Mouse (Mus musculus) liver, embryonic 14.5 days (tissue): ENCODE measurements around the gene Fam160a2. TPM values are rescaled to one million over a fixed set of nuclear protein-coding genes. Genes with fewer than 3 reads are reported as not detected.

Experiments
- ATAC-seq: fragments of 200-750 bp; cut with Nextera tagmentation; 2 replicates; pipeline ENCODE4 v1.8.0; 2017; ENCODE audit warnings: moderate number of reproducible peaks, mild to moderate bottlenecking, moderate library complexity; ENCODE audit not compliant: insufficient read depth
- DNase-seq, 3 experiments: peaks; one replicate each; pipeline ENCODE4 v3.0.0-alpha.2; 2012 to 2013; ENCODE audit warnings: low read depth in 3 of 3, low spot score in 3 of 3
- H3K27ac ChIP-seq: fragments of 300-500 bp; sonication (generic); 2 replicates; pipeline ENCODE4 v1.5.1; 2014; ENCODE audit warnings: moderate library complexity, mild to moderate bottlenecking, control low read depth, inconsistent platforms
- H3K27me3 ChIP-seq: fragments of 300-500 bp; sonication (generic); 2 replicates; pipeline ENCODE4 v1.6.1; 2014; ENCODE audit warnings: mild to moderate bottlenecking, low read length, moderate library complexity; ENCODE audit not compliant: control insufficient read depth, insufficient read depth
- H3K36me3 ChIP-seq: fragments of 300-500 bp; sonication (generic); replicated peaks from 2 replicates; pipeline ENCODE4 v1.6.1; 2014; ENCODE audit warnings: low read depth; ENCODE audit not compliant: control insufficient read depth, insufficient read depth
- H3K4me1 ChIP-seq, 2 experiments: fragments of 200-500 bp in 1 of 2; fragments of 300-500 bp in 1 of 2; sonication (generic) in 1 of 2; replicated peaks; 2 replicates each; pipeline ENCODE4 v1.6.1; 2012 to 2014; ENCODE audit warnings: antibody characterized with exemption in 1 of 2, inconsistent platforms in 1 of 2, low read length in 1 of 2; ENCODE audit not compliant: control insufficient read depth in 2 of 2, insufficient read depth in 2 of 2
- H3K4me2 ChIP-seq: fragments of 300-500 bp; sonication (generic); 2 replicates; pipeline ENCODE4 v1.6.1; 2014; ENCODE audit warnings: low read depth, mild to moderate bottlenecking, control low read depth, moderate library complexity
- H3K4me3 ChIP-seq, 2 experiments: fragments of 200-500 bp in 1 of 2; fragments of 300-500 bp in 1 of 2; sonication (generic) in 1 of 2; 2 replicates each; pipeline ENCODE4 v1.5.1; 2012 to 2014; ENCODE audit warnings: low read depth in 2 of 2, low read length in 2 of 2, mild to moderate bottlenecking in 2 of 2, control low read depth in 1 of 2, inconsistent platforms in 1 of 2, moderate library complexity in 1 of 2; ENCODE audit not compliant: insufficient read depth in 1 of 2
- H3K9ac ChIP-seq: fragments of 300-500 bp; sonication (generic); replicated peaks from 2 replicates; pipeline ENCODE4 v1.6.1; 2014; ENCODE audit warnings: mild to moderate bottlenecking, control low read depth, moderate library complexity
- H3K9me3 ChIP-seq: fragments of 300-500 bp; sonication (generic); 2 replicates; pipeline ENCODE4 v1.6.1; 2016; ENCODE audit warnings: low read length, mixed read lengths; ENCODE audit not compliant: control insufficient read depth
- CTCF ChIP-seq: IDR thresholded peaks from 2 replicates; pipeline ENCODE4 v1.5.1; 2016; ENCODE audit warnings: antibody characterized with exemption, low read depth, control low read depth
- EP300 ChIP-seq: IDR thresholded peaks from 2 replicates; pipeline ENCODE4 v1.6.1; 2016; ENCODE audit warnings: antibody characterized with exemption, low read depth
- WGBS: fragments of 180-500 bp; shearing (Covaris S2); extraction: QIAGEN DNeasy Blood & Tissue Kit; methylation state at CpG from one replicate; pipeline ENCODE4 v1.1.7; 2014; ENCODE audit not compliant: insufficient replicate concordance; 5-methylcytosine and 5-hydroxymethylcytosine counted together
- polyA plus RNA-seq, 2 experiments: library from polyadenylated mRNA; depleted of rRNA in 1 of 2; stranded (reverse) in 1 of 2; unstranded in 1 of 2; fragments of >200 nt; fragmentation: Nextera tagmentation in 1 of 2; extraction: Ambion mirVana in 1 of 2; gene quantifications; 2 replicates each; pipeline versions ENCODE4 v1.2.1 to v1.2.3; 2012 to 2014

Fam160a2 gene
- polyA plus RNA-seq, 2 experiments: 7.4 to 8.1 TPM

DNA sequence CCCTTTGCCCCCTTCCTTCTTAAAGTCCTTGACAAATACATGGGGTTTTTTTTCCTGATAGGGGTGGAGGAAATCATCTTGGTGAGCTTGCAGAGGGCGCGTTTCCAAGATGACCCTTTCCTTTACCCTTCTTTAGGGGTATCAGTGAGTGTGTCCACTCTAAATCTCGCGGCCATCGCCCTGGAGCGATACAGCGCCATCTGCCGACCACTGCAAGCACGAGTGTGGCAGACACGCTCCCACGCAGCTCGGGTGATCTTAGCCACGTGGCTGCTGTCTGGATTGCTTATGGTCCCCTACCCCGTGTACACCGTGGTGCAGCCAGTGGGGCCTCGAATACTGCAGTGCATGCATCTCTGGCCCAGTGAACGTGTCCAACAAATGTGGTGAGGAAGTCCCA is 34.0 kb upstream of the Fam160a2 start:
- ATAC-seq (no peak), DNase-seq (no peak)
- peak; percentile 23; the same call in 1 of the 2 replicates for TF ChIP-seq CTCF
- no peak for TF ChIP-seq EP300
- WGBS: 72% methylated on average over 17 of the region's 17 CpGs
- Histone ChIP-seq H3K27me3 (no peaks in the 10 kb centered on the region), H3K4me1 (no peaks in the 10 kb centered on the region), H3K9me3 (no peaks in the 10 kb centered on the region), H3K4me2 (no peak overlapping the region), H3K4me3 (no peak overlapping the region), H3K36me3 (no peaks in the 10 kb centered on the region), H3K9ac (no peak overlapping the region), H3K27ac (no peak overlapping the region)

- Histone ChIP-seq H3K27ac (no peak overlapping the region), H3K4me2 (no peak overlapping the region), H3K9me3 (no peaks in the 10 kb centered on the region), H3K9ac (no peak overlapping the region), H3K36me3 (no peaks in the 10 kb centered on the region), H3K4me3 (no peak overlapping the region), H3K27me3 (no peaks in the 10 kb centered on the region), H3K4me1 (no peaks in the 10 kb centered on the region)
- DNase-seq (no peak), ATAC-seq (no peak)
- no peak for TF ChIP-seq EP300
- TF ChIP-seq CTCF: no peak
- WGBS: 26% methylated on average over 1 of the region's 1 CpGs
Observed at GRCm38 (mm10) chr7:105432058-105432457, 32.2 kb upstream of the Fam160a2 start.

GRCm38 (mm10) chr7:105426051-105426450 is 26.2 kb upstream of the Fam160a2 start:
- no peak overlapping the region for H3K27ac ChIP-seq
- ATAC-seq (no peak), DNase-seq (no peak)
- H3K9ac ChIP-seq: no peak overlapping the region
- TF ChIP-seq CTCF (no peak), EP300 (no peak)
- no peak overlapping the region for H3K4me3 ChIP-seq
- no peaks in the 10 kb centered on the region for H3K9me3 ChIP-seq
- H3K4me2 ChIP-seq: no peak overlapping the region
- no peaks in the 10 kb centered on the region for H3K4me1 ChIP-seq
- WGBS: 5% methylated on average over 11 of the region's 11 CpGs
- peaks cover 15% of the 10 kb centered on the region for H3K27me3 ChIP-seq
- no peaks in the 10 kb centered on the region for H3K36me3 ChIP-seq

DNA sequence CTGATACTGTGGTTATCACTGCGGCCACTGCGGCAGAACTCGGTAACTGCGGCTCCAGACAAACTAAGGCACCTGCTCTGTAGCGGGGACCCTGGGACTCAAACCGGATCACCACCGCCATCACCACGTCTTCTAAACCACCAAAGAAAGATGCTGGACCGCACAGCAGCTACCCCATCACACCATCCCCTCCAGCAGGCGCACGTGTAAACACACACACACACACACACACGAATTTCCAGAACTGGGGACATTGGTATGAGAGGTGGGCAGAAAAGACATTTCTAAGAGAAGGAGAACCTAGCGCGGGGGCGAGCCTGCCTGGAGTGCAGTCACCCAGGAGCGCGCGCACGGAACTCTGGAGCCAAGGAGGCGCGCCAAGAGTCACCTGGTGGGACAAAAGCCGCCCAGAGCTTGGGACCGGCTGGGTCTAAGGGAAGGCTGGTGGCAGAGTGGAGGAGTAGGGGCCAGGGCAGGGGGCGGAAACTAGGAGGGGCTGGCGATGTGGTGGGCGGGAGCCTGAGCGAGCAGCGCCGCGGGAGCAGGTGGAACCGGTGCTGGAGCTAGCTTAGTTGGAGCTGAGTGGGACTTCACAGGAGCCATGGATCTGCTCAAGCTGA is 25.7 kb upstream of the Fam160a2 start, which contains the start of gene Cckbr:
Gene Cckbr (plus strand): TSS at position 308 of the 620 bp plus-strand sequence.
- ATAC-seq (no peak), DNase-seq (no peak)
- H3K27ac ChIP-seq: no peak within 1 kb of the TSS
- no peak within 1 kb of the TSS for H3K4me2 ChIP-seq
- no peak within 1 kb of the TSS for H3K9ac ChIP-seq
- TF ChIP-seq CTCF: no peak
- TF ChIP-seq EP300: no peak
- 1% methylated on average over 31 of the region's 31 CpGs for WGBS
- no peaks in the 10 kb centered on the region for H3K9me3 ChIP-seq
- no peak within 1 kb of the TSS for H3K4me3 ChIP-seq
- no peaks in the 10 kb centered on the region for H3K36me3 ChIP-seq
- peaks cover 15% of the 10 kb centered on the region for H3K27me3 ChIP-seq
- no peaks in the 10 kb centered on the region for H3K4me1 ChIP-seq

GRCm38 (mm10) chr7:105424368-105424767 is 24.5 kb upstream of the Fam160a2 start:
- H3K9me3 ChIP-seq: no peaks in the 10 kb centered on the region
- H3K4me1 ChIP-seq: no peaks in the 10 kb centered on the region
- no peak overlapping the region for H3K27ac ChIP-seq
- H3K9ac ChIP-seq: no peak overlapping the region
- TF ChIP-seq EP300 (no peak), CTCF (no peak)
- peaks cover 15% of the 10 kb centered on the region for H3K27me3 ChIP-seq
- no peaks in the 10 kb centered on the region for H3K36me3 ChIP-seq
- DNase-seq (no peak), ATAC-seq (no peak)
- H3K4me3 ChIP-seq: no peak overlapping the region
- no peak overlapping the region for H3K4me2 ChIP-seq
- 29% methylated on average over 5 of the region's 5 CpGs for WGBS
